Mouse (Mus musculus) midbrain, postnatal 0 days (tissue): ENCODE results near the gene Sprtn. TPM values are rescaled to one million over a fixed set of nuclear protein-coding genes. Genes with fewer than 3 reads are reported as not detected.

Experiments
- ATAC-seq: fragments of 200-750 bp; cut with Nextera tagmentation; 2 replicates; pipeline ENCODE4 v1.8.0; 2017; ENCODE audit warnings: moderate number of reproducible peaks, mild to moderate bottlenecking, moderate TSS enrichment, moderate library complexity; ENCODE audit not compliant: low FRiP score
- DNase-seq: peaks from one replicate; pipeline ENCODE4 v3.0.0-alpha.2; 2015; ENCODE audit warnings: low spot score
- H3K27ac ChIP-seq: fragments of 300-500 bp; sonication (generic); 2 replicates; pipeline ENCODE4 v1.5.1; 2014; ENCODE audit warnings: low read depth, mild to moderate bottlenecking, low read length, mixed read lengths
- H3K27me3 ChIP-seq: fragments of 300-500 bp; sonication (generic); 2 replicates; pipeline ENCODE4 v1.6.1; 2014; ENCODE audit warnings: low read length, control low read depth, mixed read lengths; ENCODE audit not compliant: insufficient read depth
- H3K36me3 ChIP-seq: fragments of 300-500 bp; sonication (generic); 2 replicates; pipeline ENCODE4 v1.6.1; 2014; ENCODE audit warnings: low read length, control low read depth, mixed read lengths; ENCODE audit not compliant: insufficient read depth
- H3K4me1 ChIP-seq: fragments of 300-500 bp; sonication (generic); 2 replicates; pipeline ENCODE4 v1.6.1; 2014; ENCODE audit warnings: mild to moderate bottlenecking, control low read depth, antibody characterized with exemption, low read length, mixed read lengths; ENCODE audit not compliant: insufficient read depth
- H3K4me2 ChIP-seq: fragments of 300-500 bp; sonication (generic); 2 replicates; pipeline ENCODE4 v1.6.1; 2014; ENCODE audit warnings: low read depth, mild to moderate bottlenecking, low read length, mixed read lengths; ENCODE audit not compliant: poor library complexity, severe bottlenecking
- H3K4me3 ChIP-seq: fragments of 300-500 bp; sonication (generic); 2 replicates; pipeline ENCODE4 v1.5.1; 2014; ENCODE audit warnings: low read depth, mild to moderate bottlenecking, low read length, moderate library complexity
- H3K9ac ChIP-seq: fragments of 300-500 bp; sonication (generic); replicated peaks from 2 replicates; pipeline ENCODE4 v1.6.1; 2014; ENCODE audit warnings: mild to moderate bottlenecking, low read length, moderate library complexity, mixed read lengths; ENCODE audit not compliant: poor library complexity, severe bottlenecking
- H3K9me3 ChIP-seq: fragments of 300-500 bp; sonication (generic); 2 replicates; pipeline ENCODE4 v1.6.1; 2016; ENCODE audit warnings: low read length, control low read depth
- CTCF ChIP-seq: IDR thresholded peaks from 2 replicates; pipeline ENCODE4 v1.5.1; 2016; ENCODE audit warnings: antibody characterized with exemption, mild to moderate bottlenecking
- WGBS: fragments of 180-500 bp; shearing (Covaris S2); extraction: QIAGEN DNeasy Blood & Tissue Kit; methylation state at CpG from one replicate; pipeline ENCODE4 v1.1.7; 2014; 5-methylcytosine and 5-hydroxymethylcytosine counted together
- polyA plus RNA-seq: library from polyadenylated mRNA; unstranded; fragments of >200 nt; fragmentation: Nextera tagmentation; extraction: Ambion mirVana; gene quantifications from 2 replicates; pipeline ENCODE4 v1.2.1, GENCODE M21; 2015
- total RNA-seq: library from RNA; depleted of rRNA; stranded (reverse); fragments of >200 nt; gene quantifications from 2 replicates; pipeline ENCODE4 v1.2.3, GENCODE M21; 2014

Sprtn gene
- total and polyA plus RNA-seq, 2 experiments from 2014 or later: 6.0 to 13.9 TPM

- TF ChIP-seq CTCF: no peak
- DNase-seq (peak; percentile 42), ATAC-seq (peak; percentile 84)
- Histone ChIP-seq H3K9me3 (no peaks in the 10 kb centered on the region), H3K9ac (peak overlapping the region; percentile 95), H3K36me3 (peaks cover 12% of the 10 kb centered on the region), H3K4me3 (peak overlapping the region; percentile 92), H3K27ac (peak overlapping the region; percentile 94), H3K4me2 (peak overlapping the region; percentile 89), H3K27me3 (no peaks in the 10 kb centered on the region), H3K4me1 (peaks cover 4% of the 10 kb centered on the region; the same call in 1 of the 2 replicates)
- WGBS: under 1% methylated on average over 33 of the region's 33 CpGs
Observed at GRCm38 (mm10) chr8:124863163-124863677, 34.5 kb upstream of the Sprtn start.

DNA sequence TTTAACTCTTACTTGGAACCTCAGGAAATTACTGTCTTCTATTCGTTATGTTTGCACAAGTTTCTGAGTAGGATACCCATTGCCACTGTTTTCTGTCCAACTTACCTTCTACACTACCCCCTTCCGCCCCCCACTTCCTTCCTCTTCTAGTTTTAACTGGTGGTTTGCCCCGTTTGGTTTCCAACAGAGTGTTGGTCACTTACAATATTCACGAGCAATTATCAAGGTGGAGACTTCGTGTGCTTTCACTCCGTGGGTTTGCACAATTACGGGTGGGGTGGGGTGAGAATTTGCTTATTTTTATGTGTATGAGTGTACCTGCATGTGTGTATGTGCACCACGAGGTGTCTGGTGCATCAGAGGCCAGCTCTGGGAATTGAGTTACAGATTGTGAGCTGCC is 34.0 kb upstream of the Sprtn start:
- peaks cover 8% of the 10 kb centered on the region; the same call in 1 of the 2 replicates for H3K36me3 ChIP-seq
- 24% methylated on average over 8 of the region's 8 CpGs for WGBS
- TF ChIP-seq CTCF: no peak
- H3K4me2 ChIP-seq: peak overlapping the region; percentile 89
- no peaks in the 10 kb centered on the region for H3K27me3 ChIP-seq
- H3K4me3 ChIP-seq: peak overlapping the region; percentile 92
- H3K9ac ChIP-seq: peak overlapping the region; percentile 95
- H3K9me3 ChIP-seq: no peaks in the 10 kb centered on the region
- no peak overlapping the region for H3K27ac ChIP-seq
- no peak for ATAC-seq
- DNase-seq: no peak
- peaks cover 4% of the 10 kb centered on the region; the same call in 1 of the 2 replicates for H3K4me1 ChIP-seq

GRCm38 (mm10) chr8:124866669-124867068 is 31.0 kb upstream of the Sprtn start:
- 83% methylated on average over 3 of the region's 3 CpGs for WGBS
- no peak for DNase-seq
- H3K27ac ChIP-seq: no peak overlapping the region
- H3K4me3 ChIP-seq: no peak overlapping the region
- TF ChIP-seq CTCF: no peak
- no peak for ATAC-seq
- H3K9me3 ChIP-seq: no peaks in the 10 kb centered on the region
- H3K27me3 ChIP-seq: no peaks in the 10 kb centered on the region
- H3K9ac ChIP-seq: no peak overlapping the region
- peaks cover 4% of the 10 kb centered on the region; the same call in 1 of the 2 replicates for H3K4me1 ChIP-seq
- H3K4me2 ChIP-seq: no peak overlapping the region
- peaks cover 9% of the 10 kb centered on the region; the same call in 1 of the 2 replicates for H3K36me3 ChIP-seq

DNA sequence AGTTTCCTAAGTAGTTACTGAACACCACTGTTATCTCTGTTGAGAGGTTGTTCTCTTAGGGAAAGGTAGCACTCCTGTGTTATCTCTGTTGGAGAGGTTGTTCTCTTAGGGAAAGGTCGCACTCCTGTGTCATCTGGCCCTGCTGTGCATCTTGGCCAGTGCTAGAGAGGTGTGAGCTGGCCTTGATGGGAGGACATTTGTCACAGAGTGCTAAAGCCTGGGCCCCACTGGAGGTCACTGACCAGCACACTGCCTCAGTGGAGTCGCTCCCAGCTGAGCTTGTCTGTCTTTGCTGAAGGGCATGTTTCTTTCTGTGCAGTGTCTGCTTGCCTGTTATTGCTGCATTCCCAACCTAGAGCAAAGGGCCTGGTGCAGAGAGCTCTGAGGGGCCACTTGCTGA is 30.6 kb upstream of the Sprtn start:
- H3K4me3 ChIP-seq: no peak overlapping the region
- no peak for TF ChIP-seq CTCF
- H3K27ac ChIP-seq: no peak overlapping the region
- H3K4me1 ChIP-seq: peaks cover 4% of the 10 kb centered on the region; the same call in 1 of the 2 replicates
- ATAC-seq (no peak), DNase-seq (no peak)
- 96% methylated on average over 2 of the region's 2 CpGs for WGBS
- H3K9ac ChIP-seq: no peak overlapping the region
- H3K36me3 ChIP-seq: peaks cover 13% of the 10 kb centered on the region
- H3K27me3 ChIP-seq: no peaks in the 10 kb centered on the region
- no peak overlapping the region for H3K4me2 ChIP-seq
- H3K9me3 ChIP-seq: no peaks in the 10 kb centered on the region

DNA sequence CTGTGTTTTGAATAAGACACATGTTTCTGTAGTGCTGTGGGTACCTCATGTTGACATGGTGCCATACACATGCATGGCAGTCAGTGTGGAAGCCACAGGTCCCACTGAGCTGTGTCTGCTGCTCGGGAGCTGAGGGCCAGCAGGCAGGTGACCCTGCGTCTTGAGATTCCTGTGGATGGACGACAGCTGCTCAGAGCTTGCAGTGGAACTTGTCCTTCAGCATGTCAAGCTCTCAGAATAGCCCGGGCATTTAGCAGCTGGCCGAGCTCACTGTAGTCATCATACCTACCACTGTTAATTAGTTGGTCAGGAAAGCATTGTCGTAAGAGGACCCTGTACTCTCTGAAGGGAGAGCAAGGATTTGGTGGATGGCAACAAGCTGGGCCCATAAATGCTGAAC is 28.0 kb upstream of the Sprtn start:
- ATAC-seq: no peak
- peaks cover 38% of the 10 kb centered on the region for H3K36me3 ChIP-seq
- WGBS: 90% methylated on average over 6 of the region's 6 CpGs

DNA sequence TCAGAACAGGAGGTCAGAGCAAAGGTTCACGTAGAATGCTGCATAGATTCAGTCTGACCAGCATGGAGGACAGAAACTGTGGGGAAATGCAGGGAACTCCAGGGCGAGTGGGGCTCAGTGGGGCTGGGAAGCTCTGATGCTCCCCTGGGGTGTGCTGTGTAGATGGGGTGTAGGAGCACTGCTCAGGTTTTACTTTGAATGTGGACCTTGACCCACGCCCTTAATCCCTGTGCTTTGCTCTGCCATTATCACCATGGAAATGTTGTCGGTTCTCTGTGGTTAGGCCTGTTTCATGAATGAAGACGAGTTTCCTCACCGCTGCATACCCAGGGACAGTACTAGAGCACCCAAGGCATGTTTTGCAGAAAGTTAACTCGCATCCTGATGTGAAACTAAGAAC is 26.2 kb upstream of the Sprtn start:
- Histone ChIP-seq H3K4me2 (no peak overlapping the region), H3K9me3 (no peaks in the 10 kb centered on the region), H3K27ac (no peak overlapping the region), H3K4me3 (no peak overlapping the region), H3K9ac (no peak overlapping the region), H3K27me3 (no peaks in the 10 kb centered on the region), H3K4me1 (no peaks in the 10 kb centered on the region), H3K36me3 (peaks cover 48% of the 10 kb centered on the region)
- TF ChIP-seq CTCF: no peak
- WGBS: 95% methylated on average over 7 of the region's 7 CpGs
- ATAC-seq (no peak), DNase-seq (no peak)

More for the DNA sequence above, 28.0 kb upstream of the Sprtn start:
- no peak for DNase-seq
- no peak for TF ChIP-seq CTCF
- Histone ChIP-seq H3K9me3 (no peaks in the 10 kb centered on the region), H3K4me3 (no peak overlapping the region), H3K27ac (no peak overlapping the region), H3K27me3 (no peaks in the 10 kb centered on the region), H3K4me1 (no peaks in the 10 kb centered on the region), H3K9ac (no peak overlapping the region), H3K4me2 (no peak overlapping the region)
